Mouse (Mus musculus) embryonic facial prominence, embryonic 11.5 days (tissue): ENCODE data around the gene Pld2. TPM values are rescaled to one million over a fixed set of nuclear protein-coding genes. Genes with fewer than 3 reads are reported as not detected.

Experiments
- polyA plus RNA-seq: library from polyadenylated mRNA; unstranded; fragments of >200 nt; fragmentation: Nextera tagmentation; extraction: Ambion mirVana; gene quantifications from 2 replicates; pipeline ENCODE4 v1.2.1, GENCODE M21; 2014

The Pld2 gene
- polyA plus RNA-seq, 1 experiment from 2014 or later: 1.6 TPM

Other genes with a start within 250 kb of the Pld2 start
- gene Alox12e, start 217.4 kb upstream of the Pld2 start, polyA plus RNA-seq: 0.14 and 0.43 TPM in 2 replicates
- 0.34 and 0.84 TPM in 2 replicates for gene Alox15, start 188.0 kb upstream of the Pld2 start, polyA plus RNA-seq
- gene Pelp1, start 130.0 kb upstream of the Pld2 start, polyA plus RNA-seq: 34.9 and 39.4 TPM in 2 replicates
- gene Arrb2, start 107.4 kb upstream of the Pld2 start, polyA plus RNA-seq: 21.4 and 24.1 TPM in 2 replicates
- 38.7 and 46.9 TPM in 2 replicates for gene Med11, start 88.1 kb upstream of the Pld2 start, polyA plus RNA-seq
- 0.18 and 0.26 TPM in 2 replicates for gene Zmynd15, start 80.6 kb upstream of the Pld2 start, polyA plus RNA-seq
- gene Cxcl16, start 80.1 kb upstream of the Pld2 start, polyA plus RNA-seq: 0.81 and 0.91 TPM in 2 replicates
- 0.36 TPM in 1 of 2 replicates, not detected in the other for gene Tm4sf5, start 34.8 kb upstream of the Pld2 start, polyA plus RNA-seq
- gene Vmo1, start 25.4 kb upstream of the Pld2 start, polyA plus RNA-seq: 0.45 TPM in 1 of 2 replicates, not detected in the other
- gene Gltpd2, start 20.9 kb upstream of the Pld2 start, polyA plus RNA-seq: 0.46 TPM in 1 of 2 replicates, not detected in the other
- gene Psmb6, start 14.7 kb upstream of the Pld2 start, polyA plus RNA-seq: 827 and 878 TPM in 2 replicates
- not detected in 2 replicates for gene Gm40193, start 7.1 kb upstream of the Pld2 start, polyA plus RNA-seq
- 12.6 and 13.7 TPM in 2 replicates for gene Mink1, start 22.8 kb downstream of the Pld2 start, polyA plus RNA-seq
- not detected in 2 replicates for gene 4930544D05Rik, start 75.8 kb downstream of the Pld2 start, polyA plus RNA-seq
- gene Chrne, start 79.2 kb downstream of the Pld2 start, polyA plus RNA-seq: not detected in 2 replicates
- 0.93 and 1.3 TPM in 2 replicates for gene Gp1ba, start 99.1 kb downstream of the Pld2 start, polyA plus RNA-seq
- 81.9 and 92.8 TPM in 2 replicates for gene Rnf167, start 107.2 kb downstream of the Pld2 start, polyA plus RNA-seq
- gene Slc25a11, start 107.4 kb downstream of the Pld2 start, polyA plus RNA-seq: 144 and 150 TPM in 2 replicates
- gene Pfn1, start 114.6 kb downstream of the Pld2 start, polyA plus RNA-seq: 1,669 and 1,679 TPM in 2 replicates
- gene Eno3, start 117.1 kb downstream of the Pld2 start, polyA plus RNA-seq: 30.7 and 40.4 TPM in 2 replicates
- gene Spag7, start 129.4 kb downstream of the Pld2 start, polyA plus RNA-seq: 107 and 118 TPM in 2 replicates
- gene Camta2, start 148.0 kb downstream of the Pld2 start, polyA plus RNA-seq: 4.4 and 7.3 TPM in 2 replicates
- 0.73 and 0.82 TPM in 2 replicates for gene Inca1, start 160.1 kb downstream of the Pld2 start, polyA plus RNA-seq
- 7.5 and 8.3 TPM in 2 replicates for gene Kif1c, start 160.5 kb downstream of the Pld2 start, polyA plus RNA-seq
- gene Zfp3, start 224.1 kb downstream of the Pld2 start, polyA plus RNA-seq: 6.7 and 7.3 TPM in 2 replicates